Mouse (Mus musculus) left cerebral cortex, postnatal 4 days (tissue): ENCODE measurements at regions not wholly inside any gene's neighbourhood (a gene's known extent, or its start where the extent isn't known, plus 50 kb on each side); places are given as distances from the start of the nearest gene placed in this dataset.
A peak's percentile ranks its signal among the peaks of the same experiment; 100 is the strongest.

Experiments used
- DNase-seq: peaks from one replicate; pipeline ENCODE4 v3.0.0-alpha.2; 2022
- intact Hi-C: fragments of 180-260 bp; cut with DNase I; formaldehyde crosslinking; loops from one replicate; pipeline ENCODE4 v1.15.1; 2025

DNA sequence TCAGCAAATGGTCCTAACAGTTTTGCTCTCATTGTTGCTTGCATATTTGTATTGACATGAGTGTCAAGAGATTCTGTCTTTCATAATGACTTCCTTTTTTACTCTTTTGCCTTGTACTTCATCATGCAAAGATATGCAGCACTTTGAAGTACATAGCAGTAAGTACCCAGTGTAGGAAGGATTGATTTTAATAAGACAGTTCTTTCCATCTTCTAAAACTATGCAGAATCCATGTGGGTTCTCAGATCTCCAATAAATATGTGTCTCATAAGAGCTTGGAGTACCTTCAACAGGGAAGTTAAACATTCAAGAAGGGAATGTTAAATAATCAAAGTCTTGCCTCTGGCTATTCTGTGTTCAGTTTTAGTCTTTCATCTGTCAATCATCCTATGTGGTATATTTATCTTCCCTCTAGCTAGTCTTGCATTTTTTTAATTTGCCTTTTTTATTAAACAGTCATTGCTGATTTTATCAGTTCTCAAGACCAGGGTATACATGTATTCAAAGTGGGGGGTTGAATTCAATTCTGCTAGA is 926.1 kb downstream of the Slitrk1 start:
- DNase-seq: no peak
- intact Hi-C loops: no loop called here

DNA sequence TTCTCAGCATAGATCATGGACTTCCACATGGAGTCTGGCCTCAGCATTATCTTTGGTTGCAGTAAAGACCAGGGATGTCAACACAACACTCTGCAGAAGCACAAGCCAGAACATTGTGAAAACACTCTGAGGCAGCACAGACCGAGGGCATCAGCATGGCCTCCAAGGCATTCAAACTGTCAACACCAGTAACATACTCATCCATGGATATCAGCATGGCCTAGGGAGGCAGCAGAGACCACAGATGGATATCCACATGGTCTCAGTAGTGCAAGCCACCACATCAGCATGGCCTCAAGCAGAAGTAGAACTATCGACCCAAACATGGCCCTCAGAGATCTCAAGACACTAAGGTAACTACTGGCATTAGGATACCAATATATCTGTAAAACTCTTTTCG is 935.8 kb downstream of the Slitrk1 start:
- intact Hi-C loops: loop anchor here (10.0 kb wide), 1 partner anchor 57 kb away; no protein-coding TSS in a partner anchor
- DNase-seq: no peak

DNA sequence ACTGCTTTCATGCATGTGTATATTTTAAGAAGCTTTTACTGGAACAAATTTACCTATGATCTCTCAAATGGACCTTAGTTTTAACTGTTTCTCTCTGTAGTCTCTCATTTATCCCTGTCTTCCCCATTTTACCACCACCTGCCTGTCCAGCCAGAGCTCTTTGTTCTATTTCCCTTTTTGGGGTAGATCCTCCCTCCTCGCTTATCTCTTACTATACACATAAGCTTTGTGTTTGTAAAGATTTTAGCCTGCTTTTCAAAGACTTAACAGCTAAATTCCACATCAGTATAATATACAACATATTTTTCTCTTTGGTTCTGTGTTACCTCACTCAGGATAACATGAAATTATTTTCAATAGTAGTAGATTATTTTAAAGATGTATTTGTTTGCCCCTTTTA is 961.9 kb downstream of the Slitrk1 start:
- intact Hi-C loops: no loop called here
- DNase-seq: no peak

DNA sequence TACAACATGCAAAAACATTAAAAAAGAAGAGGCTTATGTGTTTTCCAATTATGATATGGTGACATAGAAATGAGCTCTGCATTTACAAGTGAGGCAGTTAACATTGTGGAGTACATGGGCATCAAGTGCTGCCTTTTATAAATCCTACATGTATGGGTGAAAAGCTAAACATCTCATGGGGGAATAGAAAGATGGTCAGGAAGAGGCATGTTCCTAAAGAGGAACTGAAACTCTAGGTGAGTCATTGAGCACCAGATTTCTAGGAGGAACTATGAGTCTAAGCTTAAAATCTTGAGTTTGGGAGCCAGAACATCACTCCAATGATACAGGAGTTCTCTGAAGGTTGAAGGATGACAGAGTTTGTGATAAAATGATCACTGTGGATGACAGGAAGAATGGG is 1010.2 kb downstream of the Slitrk1 start:
- no peak for DNase-seq
- intact Hi-C loops: no loop called here

DNA sequence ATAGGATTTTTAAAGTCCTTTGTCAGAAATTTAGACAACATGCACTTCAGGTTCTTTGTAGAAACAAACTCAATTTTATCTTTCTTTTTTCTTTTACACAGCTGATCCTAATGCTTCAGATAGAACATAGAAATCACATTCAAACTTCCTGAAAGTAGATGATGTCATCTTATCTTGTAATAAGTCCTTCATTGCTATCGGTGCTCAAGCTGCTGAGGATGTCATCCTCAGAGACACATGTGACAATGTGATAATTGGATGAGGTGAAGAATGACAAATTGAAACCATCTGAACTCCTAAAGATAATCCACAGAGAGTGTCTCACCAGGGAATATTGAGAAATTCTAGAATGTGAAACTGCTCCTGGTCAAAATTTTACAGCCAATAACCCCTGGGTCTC is 1012.1 kb downstream of the Slitrk1 start:
- no peak for DNase-seq
- intact Hi-C loops: no loop called here

DNA sequence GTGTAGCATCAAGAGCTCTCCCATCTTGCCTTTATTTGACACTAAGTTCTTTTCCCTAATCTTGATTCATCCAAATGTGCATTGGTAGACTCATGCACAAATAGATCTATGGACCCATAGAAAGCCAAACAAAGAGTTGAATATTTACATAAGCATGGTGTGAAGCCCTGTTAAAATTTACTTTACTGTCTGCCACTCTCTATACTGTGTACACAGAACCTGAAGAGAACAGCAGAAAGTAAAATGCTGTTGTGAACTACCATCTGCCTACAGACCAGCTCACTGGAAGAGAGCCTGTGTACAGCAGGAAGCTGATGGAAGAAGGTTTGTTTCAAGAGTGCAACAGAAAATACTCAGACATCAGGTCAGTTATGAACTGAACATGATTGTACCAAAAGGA is 1053.1 kb downstream of the Slitrk1 start:
- DNase-seq: no peak
- intact Hi-C loops: no loop called here

DNA sequence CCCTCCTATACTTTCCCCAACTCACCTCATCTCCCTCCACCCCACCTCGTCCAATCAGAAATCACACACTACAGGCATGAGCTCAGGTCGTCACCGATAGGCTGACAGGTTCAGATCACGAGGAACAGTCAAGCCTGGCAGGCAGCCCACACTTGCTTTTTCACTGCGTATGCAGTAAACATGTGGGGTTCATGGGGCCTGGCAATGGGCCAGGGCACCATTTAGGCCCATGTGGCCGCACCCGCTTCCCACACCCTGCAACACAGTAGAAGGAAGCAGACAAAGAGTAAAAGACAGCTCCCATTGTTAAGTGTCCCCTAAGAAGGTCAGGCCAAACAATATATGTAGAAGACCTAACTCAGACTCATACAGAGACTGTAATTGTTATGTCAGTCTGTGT is 1064.3 kb downstream of the Slitrk1 start:
- intact Hi-C loops: no loop called here

DNA sequence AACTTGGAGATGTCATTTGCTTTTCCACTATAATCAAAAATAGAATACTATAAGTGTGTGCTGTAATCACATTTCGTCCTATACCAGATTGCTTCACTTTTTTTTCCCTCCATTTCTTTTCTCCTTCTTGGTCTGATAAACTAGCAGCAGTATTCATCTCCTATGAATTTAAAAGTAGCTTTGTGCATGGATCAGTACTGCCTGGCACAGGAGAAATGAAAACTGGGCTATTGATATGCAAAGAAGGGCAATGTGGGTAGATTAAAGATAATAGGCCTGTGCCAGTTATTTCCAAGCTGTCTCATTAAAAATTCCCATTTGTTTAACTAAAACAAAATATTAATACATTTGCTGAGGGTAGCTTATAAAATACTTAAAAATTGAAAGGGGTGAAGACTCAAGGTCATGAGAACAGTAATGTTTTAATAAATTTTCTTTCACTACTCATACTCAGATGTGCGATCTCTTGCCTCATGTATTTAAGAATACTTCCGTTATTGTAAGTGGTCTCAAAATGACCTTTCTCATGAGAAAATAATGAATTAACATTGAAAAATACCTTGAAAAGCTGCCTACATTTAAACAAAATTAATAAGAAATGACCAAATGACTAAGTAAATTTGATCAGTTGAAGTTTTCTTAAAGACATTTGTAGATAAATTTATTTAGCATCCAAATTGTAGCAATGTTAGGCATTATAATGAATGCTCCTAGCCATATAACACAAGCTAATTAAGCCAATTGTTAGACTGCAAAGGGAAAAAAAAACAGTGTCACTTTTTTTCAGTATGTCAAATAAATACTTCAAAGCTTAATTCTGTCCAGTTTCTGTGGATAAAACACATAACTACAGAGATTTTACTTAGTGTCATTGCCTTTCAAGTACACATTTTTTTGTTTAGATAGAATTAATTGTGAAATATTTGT is 1068.4 kb downstream of the Slitrk1 start:
- no peak for DNase-seq
- intact Hi-C loops: no loop called here

More for the DNA sequence above, 1064.3 kb downstream of the Slitrk1 start:
- peak; percentile 6 for DNase-seq

DNA sequence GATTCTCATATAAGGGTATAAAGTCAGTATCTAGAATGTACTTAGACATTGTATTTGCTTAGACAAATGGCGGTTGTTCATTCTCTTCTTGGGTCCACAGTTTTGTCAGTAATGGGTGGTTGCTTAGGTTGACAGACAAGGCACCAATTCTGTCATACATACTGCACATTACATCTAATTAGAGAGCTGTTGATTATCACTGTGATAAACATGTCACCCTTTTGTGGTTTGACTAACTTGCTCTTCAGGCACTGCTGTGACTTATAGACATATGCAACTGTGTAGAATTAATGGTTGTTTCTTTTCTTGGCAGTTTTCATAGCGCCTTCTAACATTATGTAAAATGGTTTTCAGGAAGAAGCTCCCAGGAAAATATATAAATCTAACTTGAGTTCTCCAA is 1069.4 kb downstream of the Slitrk1 start:
- no peak for DNase-seq
- intact Hi-C loops: no loop called here

DNA sequence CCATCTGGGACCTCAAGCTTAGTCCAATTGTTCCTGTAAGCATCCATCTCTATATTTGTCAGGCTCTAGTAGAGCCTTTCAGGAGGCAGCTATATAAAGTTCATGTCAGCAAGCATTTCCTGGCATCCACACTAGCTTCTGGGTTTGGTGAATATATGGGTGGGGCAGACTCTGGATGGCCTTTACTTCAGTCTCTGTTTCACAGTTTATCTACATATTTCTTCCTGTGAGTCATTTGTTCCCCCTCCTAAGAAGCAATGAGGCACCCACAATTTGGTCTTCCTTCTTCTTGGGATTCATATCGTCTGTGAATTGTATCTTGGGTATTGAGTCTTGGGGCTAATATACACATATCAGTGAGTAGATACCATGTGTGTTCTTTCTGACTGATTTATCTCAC is 1081.0 kb downstream of the Slitrk1 start:
- no peak for DNase-seq
- intact Hi-C loops: no loop called here

DNA sequence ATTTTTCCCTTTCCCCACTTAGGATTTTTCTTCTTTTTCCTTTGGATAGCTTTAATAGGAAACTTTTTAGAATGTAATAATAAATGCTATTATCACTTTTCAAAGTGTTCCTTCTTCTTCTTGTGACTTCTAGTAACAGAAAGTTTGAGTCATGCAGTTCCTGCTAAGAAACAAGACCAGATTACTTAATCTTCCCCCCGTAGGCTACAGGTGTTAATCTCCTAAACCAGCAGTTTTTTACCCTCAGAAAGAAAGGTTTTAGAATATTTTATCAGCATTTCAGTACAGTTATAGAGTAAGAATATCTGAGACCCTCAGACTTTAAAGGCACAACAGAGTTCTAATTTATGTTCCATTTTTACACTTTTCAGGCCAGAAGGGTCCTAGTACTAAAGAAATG is 1128.7 kb downstream of the Slitrk1 start:
- intact Hi-C loops: no loop called here

More for the DNA sequence above, 1128.7 kb downstream of the Slitrk1 start:
- DNase-seq: no peak
